Mouse (Mus musculus): ENCODE data around the gene Lrrn3. TPM values are rescaled to one million over a fixed set of nuclear protein-coding genes. Genes with fewer than 3 reads are reported as not detected.

Lrrn3 gene
- polyA plus RNA-seq (2014; fragmentation: Nextera tagmentation; extraction: Ambion mirVana): 105 and 118 TPM in 2 replicates

DNA sequence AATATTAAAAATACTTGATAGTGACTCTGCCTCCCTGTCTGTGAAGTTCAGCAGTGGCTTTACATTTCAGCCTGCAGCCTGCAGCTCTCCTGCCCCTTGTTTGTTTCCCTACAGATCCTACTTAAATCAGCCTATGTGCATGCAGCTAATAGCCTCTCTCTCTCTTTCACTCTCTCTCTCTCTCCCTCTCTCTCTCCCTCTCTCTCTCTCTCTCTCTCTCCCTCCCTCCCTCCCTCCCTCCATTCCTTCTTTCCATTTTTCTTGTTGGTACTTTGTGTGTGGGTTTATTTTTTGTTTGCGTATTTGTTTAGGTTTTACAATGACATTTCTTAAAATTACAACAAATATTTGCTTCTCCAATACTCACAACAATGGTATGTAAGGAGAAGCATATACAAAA is at the start of gene Lrrn3:
TSS of gene Lrrn3 (minus strand) at position 101 of the 400 bp plus-strand sequence.
- Histone ChIP-seq H3K36me3 (ENCODE audit: control insufficient read depth, insufficient read depth, low read length) (no peaks in the 10 kb centered on the region), H3K27me3 (ENCODE audit: control insufficient read depth, insufficient read depth, low read length) (no peaks in the 10 kb centered on the region), H3K4me2 (ENCODE audit: low read length) (peak within 1 kb of the TSS; percentile 69), H3K9ac (replicated peaks; ENCODE audit: low read length) (peak within 1 kb of the TSS; percentile 84), H3K9me3 (ENCODE audit: control insufficient read depth, low read length) (no peaks in the 10 kb centered on the region), H3K4me3 (replicated peaks; ENCODE audit: low read depth, low read length) (peak within 1 kb of the TSS; percentile 64), H3K4me1 (ENCODE audit: control insufficient read depth, insufficient read depth, low read length) (peaks cover 15% of the 10 kb centered on the region), H3K27ac (replicated peaks; ENCODE audit: low read depth, low read length) (peak within 1 kb of the TSS; percentile 93)
- no peak for DNase-seq
- ATAC-seq (ENCODE audit: low FRiP score, low TSS enrichment): no peak
- 94% methylated on average over 1 of the region's 1 CpGs for WGBS

- WGBS: 89% methylated on average over 4 of the region's 4 CpGs
- H3K4me2 ChIP-seq (ENCODE audit: low read length): no peak overlapping the region
Measured at GRCm38 (mm10) chr12:41528410-41528809, 42.2 kb upstream of the Lrrn3 start.

DNA sequence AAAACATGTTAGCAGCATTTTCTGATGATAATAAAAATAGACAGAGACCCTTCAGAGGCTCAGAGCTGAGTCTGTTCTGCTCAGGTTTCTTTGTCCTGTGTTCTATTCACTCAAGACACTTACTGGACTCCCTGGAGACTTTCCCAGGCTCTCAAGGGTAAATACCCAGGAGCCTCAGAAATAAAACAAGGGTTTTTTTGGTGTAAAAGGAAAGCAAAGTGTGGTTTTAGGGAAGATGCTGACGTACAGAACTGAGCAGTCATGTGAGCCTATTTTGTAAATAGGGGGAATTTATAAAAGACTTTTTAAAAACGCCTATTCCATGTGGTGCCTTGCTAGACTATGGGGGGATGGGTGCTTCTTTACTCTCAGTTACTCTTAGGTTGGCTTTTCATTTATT is 40.5 kb upstream of the Lrrn3 start:
- Histone ChIP-seq H3K9ac (replicated peaks; ENCODE audit: low read length) (no peak overlapping the region), H3K27ac (replicated peaks; ENCODE audit: low read depth, low read length) (no peak overlapping the region), H3K4me3 (replicated peaks; ENCODE audit: low read depth, low read length) (no peak overlapping the region), H3K9me3 (ENCODE audit: control insufficient read depth, low read length) (no peaks in the 10 kb centered on the region), H3K4me2 (ENCODE audit: low read length) (no peak overlapping the region), H3K36me3 (ENCODE audit: control insufficient read depth, insufficient read depth, low read length) (no peaks in the 10 kb centered on the region), H3K4me1 (ENCODE audit: control insufficient read depth, insufficient read depth, low read length) (no peaks in the 10 kb centered on the region), H3K27me3 (ENCODE audit: control insufficient read depth, insufficient read depth, low read length) (no peaks in the 10 kb centered on the region)
- 17% methylated on average over 2 of the region's 2 CpGs for WGBS
- ATAC-seq (ENCODE audit: low FRiP score, low TSS enrichment): no peak
- peak; percentile 23 for DNase-seq

More at GRCm38 (mm10) chr12:41528410-41528809, 42.2 kb upstream of the Lrrn3 start:
- no peak overlapping the region for H3K4me3 ChIP-seq (replicated peaks; ENCODE audit: low read depth, low read length)
- no peaks in the 10 kb centered on the region for H3K9me3 ChIP-seq (ENCODE audit: control insufficient read depth, low read length)
- H3K4me1 ChIP-seq (ENCODE audit: control insufficient read depth, insufficient read depth, low read length): no peaks in the 10 kb centered on the region
- ATAC-seq (ENCODE audit: low FRiP score, low TSS enrichment) (no peak), DNase-seq (no peak)
- H3K27me3 ChIP-seq (ENCODE audit: control insufficient read depth, insufficient read depth, low read length): no peaks in the 10 kb centered on the region
- H3K36me3 ChIP-seq (ENCODE audit: control insufficient read depth, insufficient read depth, low read length): no peaks in the 10 kb centered on the region
- H3K9ac ChIP-seq (replicated peaks; ENCODE audit: low read length): no peak overlapping the region
- H3K27ac ChIP-seq (replicated peaks; ENCODE audit: low read depth, low read length): no peak overlapping the region

DNA sequence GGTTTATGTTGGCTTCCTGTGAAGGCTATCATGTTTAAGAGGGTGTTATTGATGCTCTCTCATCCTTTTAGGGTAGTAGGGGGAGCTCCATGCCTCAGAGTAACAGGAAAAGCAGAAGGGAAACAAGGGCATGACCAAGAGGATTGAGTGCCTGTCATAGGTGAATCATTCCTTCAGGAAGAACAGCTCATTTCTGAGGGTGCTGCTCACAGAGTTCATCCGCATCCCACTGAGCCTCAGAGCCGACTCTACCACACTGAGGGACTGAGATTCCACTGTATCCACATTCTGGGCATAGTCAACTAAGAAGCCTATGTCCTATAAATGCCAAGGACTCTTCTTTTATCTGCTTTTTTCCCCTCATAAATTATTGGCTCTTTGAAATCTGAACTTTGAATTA is 35.4 kb upstream of the Lrrn3 start:
- no peak for ATAC-seq (ENCODE audit: low FRiP score, low TSS enrichment)
- DNase-seq: no peak
- WGBS: 92% methylated on average over 2 of the region's 2 CpGs

DNA sequence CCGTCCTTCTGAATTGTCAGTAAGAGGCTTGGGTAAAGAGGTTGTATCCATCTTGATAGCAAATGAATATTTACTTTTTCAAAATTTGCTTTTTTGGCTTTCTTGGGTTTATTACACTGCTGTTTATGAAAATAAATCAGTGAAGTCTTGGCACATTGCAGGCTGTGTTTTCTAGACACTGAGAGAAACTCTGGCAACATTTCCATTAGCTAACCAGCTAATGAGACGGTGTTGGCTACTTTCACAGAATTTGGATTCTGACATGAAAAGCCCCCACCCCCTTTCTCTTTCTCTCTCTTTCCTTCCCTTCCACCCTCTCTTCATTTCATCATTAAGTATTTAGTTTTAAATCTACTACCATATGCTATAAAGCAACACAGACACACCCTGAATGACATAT is 34.1 kb upstream of the Lrrn3 start:
- H3K4me1 ChIP-seq (ENCODE audit: control insufficient read depth, insufficient read depth, low read length): no peaks in the 10 kb centered on the region
- no peaks in the 10 kb centered on the region for H3K36me3 ChIP-seq (ENCODE audit: control insufficient read depth, insufficient read depth, low read length)
- DNase-seq: no peak
- H3K4me3 ChIP-seq (replicated peaks; ENCODE audit: low read depth, low read length): no peak overlapping the region
- H3K9me3 ChIP-seq (ENCODE audit: control insufficient read depth, low read length): no peaks in the 10 kb centered on the region
- no peaks in the 10 kb centered on the region for H3K27me3 ChIP-seq (ENCODE audit: control insufficient read depth, insufficient read depth, low read length)
- H3K9ac ChIP-seq (replicated peaks; ENCODE audit: low read length): no peak overlapping the region
- WGBS: 86% methylated on average over 2 of the region's 2 CpGs
- no peak overlapping the region for H3K27ac ChIP-seq (replicated peaks; ENCODE audit: low read depth, low read length)
- no peak for ATAC-seq (ENCODE audit: low FRiP score, low TSS enrichment)
- H3K4me2 ChIP-seq (ENCODE audit: low read length): no peak overlapping the region

More for the DNA sequence above, 35.4 kb upstream of the Lrrn3 start:
- no peak overlapping the region for H3K9ac ChIP-seq (replicated peaks; ENCODE audit: low read length)
- no peaks in the 10 kb centered on the region for H3K36me3 ChIP-seq (ENCODE audit: control insufficient read depth, insufficient read depth, low read length)
- no peaks in the 10 kb centered on the region for H3K27me3 ChIP-seq (ENCODE audit: control insufficient read depth, insufficient read depth, low read length)
- H3K4me1 ChIP-seq (ENCODE audit: control insufficient read depth, insufficient read depth, low read length): no peaks in the 10 kb centered on the region
- H3K9me3 ChIP-seq (ENCODE audit: control insufficient read depth, low read length): no peaks in the 10 kb centered on the region
- no peak overlapping the region for H3K27ac ChIP-seq (replicated peaks; ENCODE audit: low read depth, low read length)
- H3K4me3 ChIP-seq (replicated peaks; ENCODE audit: low read depth, low read length): no peak overlapping the region
- no peak overlapping the region for H3K4me2 ChIP-seq (ENCODE audit: low read length)

GRCm38 (mm10) chr12:41518897-41519296 is 32.7 kb upstream of the Lrrn3 start:
- H3K9ac ChIP-seq (replicated peaks; ENCODE audit: low read length): no peak overlapping the region
- WGBS: 57% methylated on average over 5 of the region's 5 CpGs

DNA sequence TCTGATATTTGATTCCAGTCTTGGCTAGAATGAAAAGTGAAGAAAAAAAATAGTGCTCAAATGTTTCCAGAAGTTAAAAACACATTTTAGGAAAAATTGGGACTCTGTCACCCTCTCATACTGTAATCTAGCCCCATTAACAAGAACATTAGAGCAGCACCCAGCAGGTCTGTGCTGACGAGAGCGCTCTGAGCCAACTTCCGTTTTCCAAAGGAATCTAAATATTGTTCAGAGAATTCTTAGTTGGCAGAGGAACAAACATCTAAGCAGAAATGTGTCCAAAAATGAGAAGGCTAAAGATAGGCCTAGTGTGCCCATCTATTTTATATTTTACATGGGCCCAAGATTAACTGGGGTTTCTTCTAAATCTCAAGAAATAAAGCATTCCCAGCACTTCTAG is 24.4 kb upstream of the Lrrn3 start:
- no peak for ATAC-seq (ENCODE audit: low FRiP score, low TSS enrichment)
- Histone ChIP-seq H3K36me3 (ENCODE audit: control insufficient read depth, insufficient read depth, low read length) (no peaks in the 10 kb centered on the region), H3K9me3 (ENCODE audit: control insufficient read depth, low read length) (no peaks in the 10 kb centered on the region), H3K4me2 (ENCODE audit: low read length) (no peak overlapping the region), H3K4me3 (replicated peaks; ENCODE audit: low read depth, low read length) (no peak overlapping the region), H3K27me3 (ENCODE audit: control insufficient read depth, insufficient read depth, low read length) (no peaks in the 10 kb centered on the region), H3K27ac (replicated peaks; ENCODE audit: low read depth, low read length) (no peak overlapping the region), H3K4me1 (ENCODE audit: control insufficient read depth, insufficient read depth, low read length) (no peaks in the 10 kb centered on the region), H3K9ac (replicated peaks; ENCODE audit: low read length) (no peak overlapping the region)
- DNase-seq: no peak
- WGBS: 91% methylated on average over 3 of the region's 3 CpGs

More at GRCm38 (mm10) chr12:41518897-41519296, 32.7 kb upstream of the Lrrn3 start:
- Histone ChIP-seq H3K36me3 (ENCODE audit: control insufficient read depth, insufficient read depth, low read length) (no peaks in the 10 kb centered on the region), H3K27me3 (ENCODE audit: control insufficient read depth, insufficient read depth, low read length) (no peaks in the 10 kb centered on the region), H3K4me1 (ENCODE audit: control insufficient read depth, insufficient read depth, low read length) (no peaks in the 10 kb centered on the region), H3K4me2 (ENCODE audit: low read length) (no peak overlapping the region), H3K4me3 (replicated peaks; ENCODE audit: low read depth, low read length) (no peak overlapping the region), H3K27ac (replicated peaks; ENCODE audit: low read depth, low read length) (no peak overlapping the region), H3K9me3 (ENCODE audit: control insufficient read depth, low read length) (no peaks in the 10 kb centered on the region)
- ATAC-seq (ENCODE audit: low FRiP score, low TSS enrichment) (no peak), DNase-seq (no peak)

GRCm38 (mm10) chr12:41508610-41509009 is 22.4 kb upstream of the Lrrn3 start:
- Histone ChIP-seq H3K9ac (replicated peaks; ENCODE audit: low read length) (no peak overlapping the region), H3K4me2 (ENCODE audit: low read length) (no peak overlapping the region), H3K36me3 (ENCODE audit: control insufficient read depth, insufficient read depth, low read length) (no peaks in the 10 kb centered on the region), H3K27ac (replicated peaks; ENCODE audit: low read depth, low read length) (no peak overlapping the region), H3K4me1 (ENCODE audit: control insufficient read depth, insufficient read depth, low read length) (no peaks in the 10 kb centered on the region), H3K27me3 (ENCODE audit: control insufficient read depth, insufficient read depth, low read length) (no peaks in the 10 kb centered on the region), H3K4me3 (replicated peaks; ENCODE audit: low read depth, low read length) (no peak overlapping the region), H3K9me3 (ENCODE audit: control insufficient read depth, low read length) (no peaks in the 10 kb centered on the region)
- WGBS: 81% methylated on average over 4 of the region's 4 CpGs
- no peak for ATAC-seq (ENCODE audit: low FRiP score, low TSS enrichment)
- no peak for DNase-seq

DNA sequence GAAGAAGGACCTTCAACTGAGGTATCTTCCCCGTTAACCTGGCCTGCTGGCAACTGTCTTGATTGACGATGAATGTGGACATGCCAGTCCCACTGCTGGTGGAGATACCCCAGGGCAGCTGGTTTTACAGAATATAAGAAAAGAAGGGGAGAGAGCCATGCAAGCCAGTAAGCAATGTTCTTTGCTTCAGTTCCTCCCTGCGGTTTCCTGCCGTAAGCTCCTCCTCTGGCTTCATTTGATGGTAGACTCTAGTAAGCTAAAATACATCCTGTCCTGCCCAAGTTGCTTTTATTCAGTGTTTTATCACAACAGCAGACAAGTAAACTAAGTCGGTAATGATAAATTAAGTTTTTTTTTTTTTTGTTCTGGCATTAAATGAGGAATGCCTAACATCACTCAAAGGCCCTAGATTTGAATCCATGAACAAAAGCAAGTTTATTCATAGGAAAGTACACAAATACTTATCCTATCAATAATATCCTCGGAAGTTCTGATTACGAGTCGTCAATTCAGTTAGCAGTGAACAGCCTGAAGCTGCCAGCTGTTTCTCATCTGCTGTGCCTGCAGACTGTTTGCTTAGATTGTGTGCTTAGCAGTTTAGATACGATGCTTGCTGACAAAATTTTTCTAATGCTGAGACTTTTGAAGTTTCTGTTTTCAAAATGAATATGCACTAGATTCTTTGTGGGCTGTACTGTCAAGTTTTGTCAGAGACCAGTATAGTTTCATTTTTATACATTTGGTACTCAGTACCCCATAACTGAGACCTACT is 14.0 kb upstream of the Lrrn3 start:
- no peak for DNase-seq
- Histone ChIP-seq H3K36me3 (ENCODE audit: control insufficient read depth, insufficient read depth, low read length) (no peaks in the 10 kb centered on the region), H3K4me1 (ENCODE audit: control insufficient read depth, insufficient read depth, low read length) (no peaks in the 10 kb centered on the region), H3K4me2 (ENCODE audit: low read length) (no peak overlapping the region), H3K9ac (replicated peaks; ENCODE audit: low read length) (no peak overlapping the region), H3K27me3 (ENCODE audit: control insufficient read depth, insufficient read depth, low read length) (no peaks in the 10 kb centered on the region), H3K27ac (replicated peaks; ENCODE audit: low read depth, low read length) (no peak overlapping the region), H3K9me3 (ENCODE audit: control insufficient read depth, low read length) (no peaks in the 10 kb centered on the region), H3K4me3 (replicated peaks; ENCODE audit: low read depth, low read length) (no peak overlapping the region)
- 90% methylated on average over 9 of the region's 9 CpGs for WGBS
- no peak for ATAC-seq (ENCODE audit: low FRiP score, low TSS enrichment)

All from midbrain, embryonic 14.5 days (tissue).